Comparison of ENCODE assay signal across 8 mouse cellular contexts in the genomic region with DNA sequence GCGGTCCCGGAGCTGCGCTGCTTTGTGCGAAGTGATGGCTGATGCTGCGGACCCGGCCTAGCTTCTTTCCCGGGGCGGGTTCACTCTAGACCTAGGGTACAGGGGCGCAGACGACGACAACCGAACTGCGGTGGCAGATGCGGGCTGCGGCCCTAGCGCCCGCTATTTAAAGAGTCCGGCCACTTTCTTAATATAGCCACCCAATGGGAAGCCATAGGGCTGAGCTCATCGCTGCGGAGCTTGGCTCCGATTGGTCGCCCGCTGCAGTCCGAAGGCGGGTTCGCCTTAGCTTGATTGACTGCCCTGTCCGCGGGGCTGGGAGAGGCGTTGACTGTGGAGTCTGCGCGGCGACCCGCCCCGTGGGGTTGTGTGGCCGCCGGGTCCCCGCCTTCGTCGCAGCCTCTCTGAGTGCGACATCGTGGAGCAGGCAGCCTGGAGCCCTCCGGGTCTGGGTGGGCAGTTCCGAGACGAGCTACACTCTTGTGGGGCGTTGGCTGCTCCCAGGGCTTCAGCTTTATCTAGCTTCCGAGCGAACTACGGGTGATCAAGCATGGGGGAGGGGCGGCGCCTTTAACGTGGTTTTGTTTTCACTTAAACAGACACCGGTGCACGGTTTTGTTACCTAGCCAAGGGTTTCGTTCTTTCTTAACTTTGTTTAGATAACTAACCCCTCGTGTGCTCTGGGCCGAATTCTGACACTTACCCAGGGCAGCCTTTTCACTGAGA. TPM values are rescaled to one million over a fixed set of nuclear protein-coding genes. Genes with fewer than 3 reads are reported as not detected.
DNase-seq lines count a peak whose midpoint lies in the region; ATAC-seq and TF ChIP-seq lines count a peak whose summit lies in the region.

A gene (minus strand): TSS at position 139 of the 726 bp plus-strand sequence.

- peaks cover 15% of the 10 kb centered on the region for H3K9me3 ChIP-seq in G1E (replicated peaks)
- H3K9me3 ChIP-seq in forebrain, postnatal 0 days (ENCODE audit: low read length), result no peaks in the 10 kb centered on the region
- no peaks in the 10 kb centered on the region for H3K9me3 ChIP-seq in lung, embryonic 15.5 days

- H3K4me3 ChIP-seq in G1E (ENCODE audit: low read depth, low read length), result peak within 1 kb of the TSS; percentile 70
- peak within 1 kb of the TSS; percentile 94 for H3K4me3 ChIP-seq in forebrain, postnatal 0 days (ENCODE audit: low read depth, low read length)
- H3K4me3 ChIP-seq in lung, embryonic 15.5 days, result peak within 1 kb of the TSS; percentile 92

- H3K4me1 ChIP-seq in G1E (ENCODE audit: insufficient read depth, low read depth, low read length), result peaks cover 13% of the 10 kb centered on the region
- peaks cover 24% of the 10 kb centered on the region for H3K4me1 ChIP-seq in forebrain, postnatal 0 days (ENCODE audit: insufficient read depth)
- H3K4me1 ChIP-seq in lung, embryonic 15.5 days, result peaks cover 44% of the 10 kb centered on the region

- peak within 1 kb of the TSS; percentile 100 for H3K9ac ChIP-seq in forebrain, postnatal 0 days
- H3K9ac ChIP-seq in lung, embryonic 15.5 days, result peak within 1 kb of the TSS; percentile 95

- WGBS in forebrain, postnatal 0 days, result under 1% methylated on average over 56 of the region's 56 CpGs
- 0% methylated on average over 56 of the region's 56 CpGs for WGBS in lung, embryonic 15.5 days

- no peaks in the 10 kb centered on the region for H3K36me3 ChIP-seq in G1E (replicated peaks)
- no peaks in the 10 kb centered on the region for H3K36me3 ChIP-seq in forebrain, postnatal 0 days (ENCODE audit: insufficient read depth)
- H3K36me3 ChIP-seq in lung, embryonic 15.5 days, result no peaks in the 10 kb centered on the region

- peak within 1 kb of the TSS; percentile 100 for H3K27ac ChIP-seq in forebrain, postnatal 0 days (ENCODE audit: low read depth, low read length)
- H3K27ac ChIP-seq in lung, embryonic 15.5 days, result peak within 1 kb of the TSS; percentile 99

- ATAC-seq in G1E (ENCODE audit: extremely low read depth, insufficient number of reproducible peaks, low FRiP score, poor library complexity, severe bottlenecking), result peak; percentile 93
- ATAC-seq in forebrain, postnatal 0 days, result peak; percentile 94
- peak; percentile 98 for ATAC-seq in lung, embryonic 15.5 days (ENCODE audit: borderline replicate concordance, extremely low read depth, low FRiP score, low TSS enrichment)

- H3K4me2 ChIP-seq in forebrain, postnatal 0 days (ENCODE audit: low read depth), result peak within 1 kb of the TSS; percentile 89
- peak within 1 kb of the TSS; percentile 83 for H3K4me2 ChIP-seq in lung, embryonic 15.5 days

- no peak for TF ChIP-seq CTCF in G1E (IDR thresholded peaks at IDR 0.05; ENCODE audit: low read depth, low read length)
- TF ChIP-seq CTCF in forebrain, postnatal 0 days (IDR thresholded peaks at IDR 0.05; ENCODE audit: low read depth), result peak; percentile 1; the same call in 1 of the 2 replicates

- DNase-seq in G1E (ENCODE audit: low spot score), result peak; percentile 42
- peak; percentile 95 to 98 for DNase-seq in cerebellum, adult 18-20 months
- peak; percentile 98 for DNase-seq in forebrain, postnatal 0 days
- DNase-seq in heart, postnatal 4 days, result peak; percentile 96
- peak; percentile 99 for DNase-seq in layer of hippocampus, adult 8-10 months (ENCODE audit: low spot score in 2 of 2)
- peak; percentile 97 for DNase-seq in ovary, adult 18-20 months (ENCODE audit: low spot score)
- DNase-seq in thymus, postnatal 0 days (ENCODE audit: low spot score), result peak; percentile 54

- H3K27me3 ChIP-seq in G1E (ENCODE audit: insufficient read depth, low read length), result peaks cover 17% of the 10 kb centered on the region; the same call in 1 of the 2 replicates
- no peaks in the 10 kb centered on the region for H3K27me3 ChIP-seq in forebrain, postnatal 0 days (ENCODE audit: insufficient read depth, low read length)
- no peaks in the 10 kb centered on the region for H3K27me3 ChIP-seq in lung, embryonic 15.5 days

RNA-seq across cellular contexts. Expression of the gene that starts here (rescaled TPM):
- total RNA-seq in G1E (2014; fragmentation: Nextera tagmentation) (0.92 and 2.2 TPM in 2 replicates), G1E (2017) (0.27 and 0.29 TPM in 2 replicates)
- polyA plus RNA-seq in G1E (2012), result 0.14 and 0.21 TPM in 2 replicates
- 278 and 289 TPM in 2 replicates for total RNA-seq in forebrain, postnatal 0 days (2014; rRNA removed)
- 69.9 and 78.9 TPM in 2 replicates for polyA plus RNA-seq in forebrain, postnatal 0 days (2015; fragmentation: Nextera tagmentation; extraction: Ambion mirVana)
- 100 to 1,000 TPM; 124 to 128 TPM for total RNA-seq in heart, postnatal 4 days (2021)
- 100 to 1,000 TPM; 285 to 368 (median 321) TPM for total RNA-seq in layer of hippocampus, adult 8-10 months (2022)
- polyA plus RNA-seq in lung, embryonic 15.5 days (2015; fragmentation: Nextera tagmentation; extraction: Ambion mirVana), result 49.4 and 52.1 TPM in 2 replicates
- 16.6 and 18.4 TPM in 2 replicates for polyA plus RNA-seq in thymus, postnatal 0 days (2015; fragmentation: Nextera tagmentation; extraction: Ambion mirVana)

Comparison
In these comparisons a context has a peak if more than half of its experiments do, and no peak if none do; other contexts are left out.
1. Peak in every context shown above with its lines: DNase-seq, ATAC-seq, H3K4me3 ChIP-seq and H3K27ac ChIP-seq.
2. RNA of the gene that starts here (total RNA-seq): 285 to 368 TPM in layer of hippocampus, adult 8-10 months, 278 to 289 TPM in forebrain, postnatal 0 days and 124 to 128 TPM in heart, postnatal 4 days; 0.27 to 2.2 TPM in G1E; every median in the first group is over 10 times any median in the second.
3. RNA of the gene that starts here (polyA plus RNA-seq): 69.9 to 78.9 TPM in forebrain, postnatal 0 days, 49.4 to 52.1 TPM in lung, embryonic 15.5 days and 16.6 to 18.4 TPM in thymus, postnatal 0 days; 0.14 to 0.21 TPM in G1E; every median in the first group is over 10 times any median in the second.
4. DNase-seq: peak in every context shown above with its lines; median percentile 99 in layer of hippocampus, adult 8-10 months; 98 in forebrain, postnatal 0 days; 97 in ovary, adult 18-20 months; 96 in cerebellum, adult 18-20 months; 96 in heart, postnatal 4 days; 54 in thymus, postnatal 0 days; 42 in G1E.